Mouse (Mus musculus): ENCODE measurements at regions not wholly inside any gene's neighbourhood (a gene's known extent, or its start where the extent isn't known, plus 50 kb on each side); places are given as distances from the start of the nearest gene placed in this dataset.
A peak's percentile ranks its signal among the peaks of the same experiment; 100 is the strongest.

GRCm38 (mm10) chr8:53695323-53695722 lies 56.5 kb upstream of the Neil3 start:
- peak; percentile 41 for DNase-seq
- ATAC-seq = peak; percentile 83

More at GRCm38 (mm10) chr8:53695323-53695722, 56.5 kb upstream of the Neil3 start:
- Histone ChIP-seq H3K9me3 (ENCODE audit: low read length) (no peaks in the 10 kb centered on the region), H3K36me3 (ENCODE audit: insufficient read depth) (no peaks in the 10 kb centered on the region), H3K27ac (ENCODE audit: low read depth, low read length) (no peak overlapping the region), H3K4me2 (ENCODE audit: low read depth) (no peak overlapping the region), H3K4me3 (ENCODE audit: low read depth, low read length) (no peak overlapping the region), H3K4me1 (ENCODE audit: insufficient read depth) (no peaks in the 10 kb centered on the region), H3K27me3 (ENCODE audit: insufficient read depth, low read length) (no peaks in the 10 kb centered on the region), H3K9ac (no peak overlapping the region)
- TF ChIP-seq CTCF (IDR thresholded peaks at IDR 0.05; ENCODE audit: low read depth) = no peak

All from forebrain, postnatal 0 days (tissue).